Mouse (Mus musculus): ENCODE results near the gene P2rx5.

DNA sequence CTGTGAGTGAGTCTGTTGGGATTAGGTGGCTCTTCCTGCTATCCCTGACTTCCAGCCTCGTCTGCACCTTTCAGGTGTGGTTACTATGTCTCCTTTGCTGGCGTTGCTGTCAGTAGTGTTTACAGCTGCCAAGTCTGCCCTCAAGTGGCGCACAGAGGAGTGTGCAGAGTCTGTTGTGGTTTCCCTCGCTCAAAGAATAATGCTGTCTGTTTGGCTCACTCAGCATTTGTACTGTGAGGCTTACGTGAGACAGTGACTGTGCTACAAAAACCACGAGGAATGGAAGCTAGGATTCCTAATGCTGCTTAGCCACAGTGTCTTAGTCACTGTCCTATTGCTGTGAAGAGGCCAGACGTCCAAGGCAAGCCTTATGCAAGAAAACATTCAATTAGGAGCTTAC is 29.2 kb upstream of the P2rx5 start:
- TF ChIP-seq EP300 (IDR thresholded peaks at IDR 0.05) (no peak), CTCF (IDR thresholded peaks at IDR 0.05) (peak; percentile 52)

Measured in lung, postnatal 0 days (tissue).